Mouse (Mus musculus) liver, embryonic 14.5 days (tissue): ENCODE measurements around the gene Pgs1. TPM values are rescaled to one million over a fixed set of nuclear protein-coding genes. Genes with fewer than 3 reads are reported as not detected.

ENCODE experiments used
- ATAC-seq: fragments of 200-750 bp; cut with Nextera tagmentation; 2 replicates; pipeline ENCODE4 v1.8.0; 2017; ENCODE audit warnings: moderate number of reproducible peaks, mild to moderate bottlenecking, moderate library complexity; ENCODE audit not compliant: insufficient read depth
- DNase-seq, 3 experiments: peaks; one replicate each; pipeline ENCODE4 v3.0.0-alpha.2; 2012 to 2013; ENCODE audit warnings: low read depth in 3 of 3, low spot score in 3 of 3
- H3K27ac ChIP-seq: fragments of 300-500 bp; sonication (generic); 2 replicates; pipeline ENCODE4 v1.5.1; 2014; ENCODE audit warnings: moderate library complexity, mild to moderate bottlenecking, control low read depth, inconsistent platforms
- H3K27me3 ChIP-seq: fragments of 300-500 bp; sonication (generic); 2 replicates; pipeline ENCODE4 v1.6.1; 2014; ENCODE audit warnings: mild to moderate bottlenecking, low read length, moderate library complexity; ENCODE audit not compliant: control insufficient read depth, insufficient read depth
- H3K36me3 ChIP-seq: fragments of 300-500 bp; sonication (generic); replicated peaks from 2 replicates; pipeline ENCODE4 v1.6.1; 2014; ENCODE audit warnings: low read depth; ENCODE audit not compliant: control insufficient read depth, insufficient read depth
- H3K4me1 ChIP-seq, 2 experiments: fragments of 200-500 bp in 1 of 2; fragments of 300-500 bp in 1 of 2; sonication (generic) in 1 of 2; replicated peaks; 2 replicates each; pipeline ENCODE4 v1.6.1; 2012 to 2014; ENCODE audit warnings: antibody characterized with exemption in 1 of 2, inconsistent platforms in 1 of 2, low read length in 1 of 2; ENCODE audit not compliant: control insufficient read depth in 2 of 2, insufficient read depth in 2 of 2
- H3K4me2 ChIP-seq: fragments of 300-500 bp; sonication (generic); 2 replicates; pipeline ENCODE4 v1.6.1; 2014; ENCODE audit warnings: low read depth, mild to moderate bottlenecking, control low read depth, moderate library complexity
- H3K4me3 ChIP-seq, 2 experiments: fragments of 200-500 bp in 1 of 2; fragments of 300-500 bp in 1 of 2; sonication (generic) in 1 of 2; 2 replicates each; pipeline ENCODE4 v1.5.1; 2012 to 2014; ENCODE audit warnings: low read depth in 2 of 2, low read length in 2 of 2, mild to moderate bottlenecking in 2 of 2, control low read depth in 1 of 2, inconsistent platforms in 1 of 2, moderate library complexity in 1 of 2; ENCODE audit not compliant: insufficient read depth in 1 of 2
- H3K9ac ChIP-seq: fragments of 300-500 bp; sonication (generic); replicated peaks from 2 replicates; pipeline ENCODE4 v1.6.1; 2014; ENCODE audit warnings: mild to moderate bottlenecking, control low read depth, moderate library complexity
- H3K9me3 ChIP-seq: fragments of 300-500 bp; sonication (generic); 2 replicates; pipeline ENCODE4 v1.6.1; 2016; ENCODE audit warnings: low read length, mixed read lengths; ENCODE audit not compliant: control insufficient read depth
- CTCF ChIP-seq: IDR thresholded peaks from 2 replicates; pipeline ENCODE4 v1.5.1; 2016; ENCODE audit warnings: antibody characterized with exemption, low read depth, control low read depth
- EP300 ChIP-seq: IDR thresholded peaks from 2 replicates; pipeline ENCODE4 v1.6.1; 2016; ENCODE audit warnings: antibody characterized with exemption, low read depth
- WGBS: fragments of 180-500 bp; shearing (Covaris S2); extraction: QIAGEN DNeasy Blood & Tissue Kit; methylation state at CpG from one replicate; pipeline ENCODE4 v1.1.7; 2014; ENCODE audit not compliant: insufficient replicate concordance; 5-methylcytosine and 5-hydroxymethylcytosine counted together
- polyA plus RNA-seq, 2 experiments: library from polyadenylated mRNA; depleted of rRNA in 1 of 2; stranded (reverse) in 1 of 2; unstranded in 1 of 2; fragments of >200 nt; fragmentation: Nextera tagmentation in 1 of 2; extraction: Ambion mirVana in 1 of 2; gene quantifications; 2 replicates each; pipeline versions ENCODE4 v1.2.1 to v1.2.3; 2012 to 2014

Pgs1 gene
- polyA plus RNA-seq, 2 experiments, result 11.2 to 12.9 TPM

- TF ChIP-seq EP300 (no peak), CTCF (no peak)
- ATAC-seq (no peak), DNase-seq (no peak)
- Histone ChIP-seq H3K9me3 (no peaks in the 10 kb centered on the region), H3K27me3 (peaks cover 21% of the 10 kb centered on the region), H3K4me1 (peaks cover 0 to 14% of the 10 kb centered on the region in 2 experiments; a peak in 2 of 4 replicates), H3K4me2 (no peak overlapping the region), H3K36me3 (no peaks in the 10 kb centered on the region), H3K4me3 (no peak overlapping the region), H3K27ac (no peak overlapping the region), H3K9ac (no peak overlapping the region)
- WGBS, result 43% methylated on average over 11 of the region's 11 CpGs
These were observed 13.2 kb upstream of the Pgs1 start for GRCm38 (mm10) chr11:117972656-117973558.

- no peak for ATAC-seq
- Histone ChIP-seq H3K9me3 (no peaks in the 10 kb centered on the region), H3K4me2 (no peak overlapping the region), H3K27me3 (peaks cover 15% of the 10 kb centered on the region), H3K9ac (no peak overlapping the region), H3K36me3 (no peaks in the 10 kb centered on the region), H3K27ac (no peak overlapping the region), H3K4me1 (peaks cover 0 to 14% of the 10 kb centered on the region in 2 experiments; a peak in 2 of 4 replicates), H3K4me3 (no peak overlapping the region)
- no peak for DNase-seq
- 32% methylated on average over 5 of the region's 5 CpGs for WGBS
- TF ChIP-seq EP300 (no peak), CTCF (no peak)
These were observed 12.5 kb upstream of the Pgs1 start for GRCm38 (mm10) chr11:117973569-117973968.

GRCm38 (mm10) chr11:117974327-117975125 is 11.6 kb upstream of the Pgs1 start:
- no peak overlapping the region for H3K4me3 ChIP-seq
- peaks cover 0 to 14% of the 10 kb centered on the region in 2 experiments; a peak in 2 of 4 replicates for H3K4me1 ChIP-seq
- no peaks in the 10 kb centered on the region for H3K9me3 ChIP-seq
- TF ChIP-seq EP300 (no peak), CTCF (no peak)
- peaks cover 12% of the 10 kb centered on the region for H3K27me3 ChIP-seq
- no peak overlapping the region for H3K9ac ChIP-seq
- no peak overlapping the region for H3K27ac ChIP-seq
- ATAC-seq (no peak), DNase-seq (no peak)
- no peaks in the 10 kb centered on the region for H3K36me3 ChIP-seq
- H3K4me2 ChIP-seq, result no peak overlapping the region
- 6% methylated on average over 14 of the region's 14 CpGs for WGBS

- Histone ChIP-seq H3K9me3 (no peaks in the 10 kb centered on the region), H3K4me2 (no peak overlapping the region), H3K36me3 (no peaks in the 10 kb centered on the region), H3K27ac (no peak overlapping the region), H3K27me3 (peaks cover 12% of the 10 kb centered on the region), H3K4me1 (peaks cover 0 to 6% of the 10 kb centered on the region in 2 experiments; a peak in 2 of 4 replicates), H3K4me3 (no peak overlapping the region), H3K9ac (no peak overlapping the region)
- ATAC-seq, result no peak
- TF ChIP-seq CTCF, result no peak
- no peak for TF ChIP-seq EP300
- DNase-seq, result no peak
- 37% methylated on average over 18 of the region's 18 CpGs for WGBS
These were observed 10.7 kb upstream of the Pgs1 start for GRCm38 (mm10) chr11:117975211-117975967.
